ENCODE assay signal across 8 mouse cellular contexts in genomic region chr4:116052526-116053293, GRCm38 (mm10). TPM values are rescaled to one million over a fixed set of nuclear protein-coding genes. Genes with fewer than 3 reads are reported as not detected.
DNase-seq lines count a peak whose midpoint lies in the region; ATAC-seq lines count a peak whose summit lies in the region.

No protein-coding gene starts in this region.

- WGBS in heart, embryonic 10.5 days: 9% methylated on average over 22 of the region's 22 CpGs
- 3% methylated on average over 22 of the region's 22 CpGs for WGBS in kidney, embryonic 14.5 days

- peaks cover 9% of the 10 kb centered on the region for H3K36me3 ChIP-seq in heart, embryonic 10.5 days
- peaks cover 9% of the 10 kb centered on the region; the same call in 1 of the 2 replicates for H3K36me3 ChIP-seq in kidney, embryonic 14.5 days (ENCODE audit: control insufficient read depth, insufficient read depth, low read length)

- no peaks in the 10 kb centered on the region for H3K9me3 ChIP-seq in heart, embryonic 10.5 days
- H3K9me3 ChIP-seq in kidney, embryonic 14.5 days (ENCODE audit: control insufficient read depth, low read length): no peaks in the 10 kb centered on the region

- peak; percentile 55 to 61 for DNase-seq in B cell, adult 2 months
- DNase-seq in MN1 (ENCODE audit: low spot score): peak; percentile 33
- peak; percentile 29 to 58 for DNase-seq in cerebellum, postnatal 25 days
- DNase-seq in heart, embryonic 10.5 days (ENCODE audit: low spot score): peak; percentile 81
- peak; percentile 61 for DNase-seq in lung, postnatal 14 days
- peak; percentile 71 for DNase-seq in retina, postnatal 1 day
- no peak for DNase-seq in left cerebral cortex, postnatal 36 days (ENCODE audit: low spot score in 2 of 2)

- peak overlapping the region; percentile 72 for H3K4me3 ChIP-seq in heart, embryonic 10.5 days
- H3K4me3 ChIP-seq in kidney, embryonic 14.5 days (ENCODE audit: low read length): peak overlapping the region; percentile 59

- peak overlapping the region; percentile 64 for H3K4me2 ChIP-seq in kidney, embryonic 14.5 days (replicated peaks; ENCODE audit: low read depth, low read length)

- peak; percentile 60 for ATAC-seq in kidney, embryonic 14.5 days (ENCODE audit: low FRiP score, low TSS enrichment)

- intact Hi-C loops in left cerebral cortex, postnatal 36 days (cut with DNase I): loop anchor here (2.0 kb wide), 1 partner anchor 46 kb away; no protein-coding TSS in a partner anchor

- peak overlapping the region; percentile 90 for H3K27ac ChIP-seq in heart, embryonic 10.5 days
- peak overlapping the region; percentile 87 for H3K27ac ChIP-seq in kidney, embryonic 14.5 days (ENCODE audit: low read depth, low read length)

- H3K9ac ChIP-seq in kidney, embryonic 14.5 days (ENCODE audit: low read depth, low read length): peak overlapping the region; percentile 60

- H3K27me3 ChIP-seq in heart, embryonic 10.5 days (ENCODE audit: insufficient read depth, poor library complexity, severe bottlenecking): no peaks in the 10 kb centered on the region
- no peaks in the 10 kb centered on the region for H3K27me3 ChIP-seq in kidney, embryonic 14.5 days (ENCODE audit: control insufficient read depth, insufficient read depth, low read length)

- peaks cover 14% of the 10 kb centered on the region for H3K4me1 ChIP-seq in heart, embryonic 10.5 days
- H3K4me1 ChIP-seq in kidney, embryonic 14.5 days (ENCODE audit: control insufficient read depth, insufficient read depth, low read length): peaks cover 4% of the 10 kb centered on the region; the same call in 1 of the 2 replicates

RNA-seq across cellular contexts. Expression of gene Nsun4, which starts 1.0 kb away (rescaled TPM):
- 20.4 and 24.9 TPM in 2 replicates for polyA plus RNA-seq in heart, embryonic 10.5 days (2016; fragmentation: Nextera tagmentation; extraction: Ambion mirVana)
- polyA plus RNA-seq in kidney, embryonic 14.5 days (2014; fragmentation: Nextera tagmentation; extraction: Ambion mirVana): 17.1 and 24.1 TPM in 2 replicates
- total RNA-seq in left cerebral cortex, postnatal 36 days (2021): 10 to 100 TPM in 1 of 2 experiments, 1 to 10 TPM in 1; 9.0 to 11.0 TPM

RNA-seq across cellular contexts. Expression of gene Uqcrh, which starts 22.2 kb away (rescaled TPM):
- polyA plus RNA-seq in heart, embryonic 10.5 days (2016; fragmentation: Nextera tagmentation; extraction: Ambion mirVana): 697 and 904 TPM in 2 replicates
- polyA plus RNA-seq in kidney, embryonic 14.5 days (2014; fragmentation: Nextera tagmentation; extraction: Ambion mirVana): 513 and 692 TPM in 2 replicates
- total RNA-seq in left cerebral cortex, postnatal 36 days (2021): 100 to 1,000 TPM; 411 to 431 TPM

RNA-seq across cellular contexts. Expression of gene Lrrc41, which starts 22.4 kb away (rescaled TPM):
- polyA plus RNA-seq in heart, embryonic 10.5 days (2016; fragmentation: Nextera tagmentation; extraction: Ambion mirVana): 69.1 and 77.9 TPM in 2 replicates
- polyA plus RNA-seq in kidney, embryonic 14.5 days (2014; fragmentation: Nextera tagmentation; extraction: Ambion mirVana): 66.6 and 78.1 TPM in 2 replicates
- total RNA-seq in left cerebral cortex, postnatal 36 days (2021): 10 to 100 TPM; 42.3 to 43.7 TPM

RNA-seq across cellular contexts. Expression of gene Faah, which starts 35.0 kb away (rescaled TPM):
- 1.3 and 1.7 TPM in 2 replicates for polyA plus RNA-seq in heart, embryonic 10.5 days (2016; fragmentation: Nextera tagmentation; extraction: Ambion mirVana)
- polyA plus RNA-seq in kidney, embryonic 14.5 days (2014; fragmentation: Nextera tagmentation; extraction: Ambion mirVana): 5.2 and 8.7 TPM in 2 replicates
- total RNA-seq in left cerebral cortex, postnatal 36 days (2021): 10 to 100 TPM; 93.9 to 96.0 TPM

Comparison
In these comparisons a context has a peak if more than half of its experiments do, and no peak if none do; other contexts are left out.
1. DNase-seq: peak in B cell, adult 2 months (2 of 2), MN1 (single experiment), cerebellum, postnatal 25 days (2 of 2), heart, embryonic 10.5 days (single experiment), lung, postnatal 14 days (single experiment) and retina, postnatal 1 day (single experiment); none in left cerebral cortex, postnatal 36 days (0 of 2).